Mouse (Mus musculus) naive thymus-derived CD4-positive, alpha-beta T cell, adult 2 months (primary cell): ENCODE data around the gene Gm42742.

Experiments
- DNase-seq: peaks from one replicate; pipeline ENCODE4 v3.0.0-alpha.2; 2011; ENCODE audit warnings: low read depth

The Gm42742 gene

DNA sequence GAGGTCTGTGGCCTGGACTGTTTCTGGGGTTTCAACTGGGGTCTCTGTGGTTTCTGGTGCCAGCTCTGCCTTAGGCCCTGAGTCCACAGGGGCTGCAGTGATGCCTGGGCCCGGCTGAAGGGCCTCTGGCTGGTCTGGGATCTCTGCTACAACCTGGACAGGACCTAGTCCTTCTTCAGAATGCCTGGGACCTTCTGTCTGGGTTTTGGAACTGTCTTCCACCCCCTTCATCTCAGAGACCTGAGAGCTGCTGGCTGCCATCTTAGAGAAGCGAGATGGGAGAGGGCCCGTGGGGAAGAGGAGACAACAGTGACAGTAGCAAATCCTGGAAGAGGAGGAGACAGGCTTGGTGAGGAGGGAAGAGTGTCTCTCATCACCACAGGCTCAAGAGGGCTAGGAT is 866 bp downstream of the Gm42742 start:
- DNase-seq, result no peak

DNA sequence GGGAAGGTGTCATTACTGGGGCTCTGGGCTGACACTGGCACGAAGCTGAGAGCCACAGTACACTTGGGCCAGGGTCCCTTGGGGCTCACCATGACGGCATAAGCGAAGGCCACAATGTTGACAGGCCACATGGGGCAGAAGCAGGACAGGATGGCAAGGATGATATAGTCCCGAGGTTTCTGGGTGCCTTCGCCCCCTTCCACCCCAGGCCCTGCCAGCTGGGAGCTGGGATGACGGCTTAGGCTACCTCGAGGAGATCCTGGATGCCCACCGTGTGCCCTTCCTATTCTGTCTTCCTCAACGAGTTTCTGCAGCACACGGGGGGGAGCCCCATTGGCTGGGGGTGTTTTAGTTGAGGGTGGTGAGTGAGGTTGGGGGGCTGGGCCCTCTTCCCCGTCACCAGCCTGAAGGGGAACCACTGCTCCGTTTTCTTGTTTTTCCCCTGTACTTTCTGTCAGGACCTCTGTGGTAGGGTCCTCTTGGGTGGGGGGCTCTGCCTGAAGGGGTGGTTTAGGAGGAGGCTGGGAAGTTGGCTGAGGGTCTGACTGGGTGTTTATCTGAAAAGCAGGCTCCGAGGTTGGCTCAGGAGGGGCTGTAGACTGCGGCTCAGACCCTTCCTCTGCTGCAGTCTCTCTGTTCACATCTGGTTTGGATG is 1.5 kb downstream of the Gm42742 start:
- no peak for DNase-seq

DNA sequence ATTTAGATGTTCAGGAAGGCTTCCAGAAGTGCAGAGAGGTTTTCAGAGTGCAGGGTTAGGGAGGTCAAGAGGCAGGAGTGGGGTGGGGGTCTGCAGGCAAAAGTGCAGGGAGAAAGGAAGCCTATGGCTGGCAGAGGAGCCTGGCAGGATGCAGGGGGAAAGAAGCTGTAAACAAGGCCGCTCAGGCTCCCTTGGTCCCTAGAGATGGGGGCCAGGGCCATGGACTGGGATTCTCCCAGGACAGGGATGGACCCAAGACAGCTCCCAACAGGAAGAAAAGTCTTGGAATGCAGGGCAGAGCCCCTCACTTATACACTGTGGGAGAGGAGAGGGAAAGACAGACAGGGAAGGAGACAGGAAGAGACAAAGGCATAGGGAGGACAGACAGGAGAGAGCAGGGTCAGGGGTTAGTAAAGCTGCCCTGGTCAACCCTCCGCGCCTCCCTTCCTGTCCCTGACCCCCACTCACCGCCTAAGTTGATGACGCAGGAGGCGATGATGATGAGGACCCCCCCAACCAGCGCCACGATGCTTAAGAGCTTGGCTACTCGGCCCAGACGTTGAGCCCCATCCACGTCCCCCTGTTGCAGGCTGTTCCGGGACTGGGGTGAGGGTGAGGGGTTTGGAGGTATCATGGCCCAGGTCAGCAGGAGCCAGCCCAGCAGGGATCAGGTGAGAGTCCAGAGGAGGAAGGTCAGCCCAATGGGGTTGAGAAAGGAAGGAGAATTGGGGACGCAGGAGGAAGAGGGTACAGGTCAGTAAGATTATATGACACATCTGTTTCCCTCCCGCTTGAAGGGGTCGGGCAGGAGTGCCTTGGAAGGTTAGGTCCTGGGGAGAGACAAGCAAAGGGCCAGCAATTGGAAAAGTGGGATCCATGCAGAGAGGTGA is 2.2 kb downstream of the Gm42742 start:
- no peak for DNase-seq

GRCm38 (mm10) chr7:127017950-127018345 is 2.9 kb downstream of the Gm42742 start:
- DNase-seq, result no peak

DNA sequence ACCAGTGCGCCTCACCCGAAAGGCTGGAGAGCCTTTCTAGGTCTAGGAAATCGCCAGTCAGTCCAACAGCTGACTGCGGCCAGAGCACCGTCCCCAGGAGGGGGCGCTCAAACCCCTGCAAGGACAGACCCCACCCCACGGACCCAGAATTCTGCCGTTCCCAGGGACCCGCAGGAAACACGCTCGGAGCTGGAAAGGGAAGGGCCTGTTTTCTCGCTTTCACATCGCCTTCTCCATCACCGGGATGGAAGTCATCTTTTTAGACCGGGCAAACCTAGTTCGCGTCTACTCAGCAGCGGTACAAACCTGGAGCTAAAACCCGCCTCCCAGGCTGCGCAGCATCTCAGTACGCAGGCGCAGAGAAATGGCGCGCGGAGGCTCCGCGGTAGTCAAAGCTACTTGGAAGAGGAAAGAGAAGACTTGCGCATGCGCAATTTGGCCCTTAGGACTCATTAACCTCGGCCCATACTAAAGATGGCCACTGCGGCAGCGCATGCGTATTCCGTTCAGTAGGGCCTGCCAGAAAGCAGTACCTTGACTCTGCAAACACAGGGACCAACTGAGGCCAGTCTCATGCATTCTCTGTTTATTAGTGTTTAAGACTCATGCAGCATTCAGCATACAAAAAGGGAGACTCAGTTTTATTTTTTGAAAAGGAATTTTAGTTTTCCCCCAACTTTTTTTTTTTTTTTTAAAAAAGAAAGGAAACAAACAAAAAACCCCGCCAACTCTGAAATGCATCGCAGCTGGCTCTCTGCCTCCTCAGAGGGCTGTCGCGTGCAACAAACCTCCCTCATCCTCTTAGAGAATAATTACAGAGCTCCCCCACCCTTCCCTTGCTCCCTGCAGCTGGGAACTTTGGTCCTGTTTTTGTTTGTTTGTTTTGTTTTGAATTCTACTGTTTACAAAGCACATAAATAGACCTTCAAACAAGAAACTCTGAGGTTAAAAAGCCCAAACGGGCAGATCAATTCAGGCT is 3.6 kb downstream of the Gm42742 start, which contains the start of gene Pagr1a:
Gene Pagr1a (minus strand): TSS at position 382 of the 979 bp plus-strand sequence.
- DNase-seq, result peak; percentile 100

DNA sequence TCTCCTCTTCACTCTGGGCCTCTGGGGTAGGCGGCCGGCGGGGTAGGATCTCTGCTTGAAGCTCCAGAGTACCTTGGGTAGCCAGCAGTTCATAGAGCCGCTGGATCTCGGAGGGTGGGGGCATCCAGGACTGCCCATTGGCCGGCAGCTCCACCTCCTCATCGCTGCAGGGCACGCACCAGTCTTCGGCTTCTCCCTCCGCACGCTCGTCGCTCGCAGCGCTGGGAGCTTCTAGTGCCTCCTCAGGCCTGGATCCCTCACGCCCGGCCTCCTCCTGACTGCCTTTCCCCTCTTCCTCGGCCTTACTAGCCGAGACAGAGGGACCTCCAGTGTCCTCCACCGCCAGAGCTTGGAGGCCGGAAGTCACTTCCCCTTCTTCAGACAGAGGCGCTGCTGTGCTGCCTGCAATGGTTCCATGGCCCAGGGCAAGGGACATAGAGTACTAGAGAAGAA is 4.4 kb downstream of the Gm42742 start:
- DNase-seq, result no peak

GRCm38 (mm10) chr7:127016481-127016485 is 4.6 kb downstream of the Gm42742 start, which contains the start of gene Pagr1b:
Gene Pagr1b (minus strand): TSS chr7:127016484.
- no peak for DNase-seq

DNA sequence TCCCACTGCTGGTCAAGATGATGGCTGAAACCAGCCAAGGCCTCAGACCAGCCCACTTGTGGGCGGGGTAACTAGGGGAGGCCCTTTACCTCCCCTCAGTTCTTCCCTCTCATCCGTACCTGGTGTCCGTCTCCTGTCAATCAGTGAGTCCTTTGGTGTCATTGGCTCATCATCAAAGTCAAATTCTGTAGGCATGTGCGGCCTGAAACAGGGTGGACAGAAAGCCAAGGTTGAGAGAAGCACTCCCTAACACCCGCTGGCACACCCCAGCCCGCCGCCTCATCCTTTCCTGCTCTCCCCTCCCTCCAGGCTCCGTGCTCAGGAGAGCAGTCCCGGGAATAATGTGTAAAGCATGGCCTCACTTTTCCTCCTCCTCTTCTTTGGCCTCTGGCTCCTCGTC is 4.8 kb downstream of the Gm42742 start:
- no peak for DNase-seq

DNA sequence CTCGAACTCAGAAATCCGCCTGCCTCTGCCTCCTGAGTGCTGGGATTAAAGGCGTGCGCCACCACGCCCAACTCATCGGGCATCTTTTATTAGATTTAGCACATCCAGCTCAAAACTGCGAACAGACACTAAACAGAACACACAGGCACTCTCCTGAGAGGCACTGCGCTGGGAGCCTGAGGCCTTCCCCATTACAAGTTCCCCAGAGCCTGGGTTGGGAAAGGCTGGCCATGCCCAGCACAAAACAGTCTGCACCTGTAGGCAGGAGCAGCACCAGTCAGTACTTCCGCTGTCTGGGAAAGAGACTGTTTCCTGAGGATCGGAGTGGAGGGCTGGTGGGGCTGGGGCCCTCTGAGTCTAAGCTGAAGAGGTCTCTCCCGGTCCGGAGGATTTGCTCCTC is 5.9 kb downstream of the Gm42742 start:
- no peak for DNase-seq

- DNase-seq, result peak; percentile 84
Measured at GRCm38 (mm10) chr7:127014320-127014719, 6.6 kb downstream of the Gm42742 start, which contains the start of gene Mvp. Gene Mvp (minus strand): TSS chr7:127014621.

DNA sequence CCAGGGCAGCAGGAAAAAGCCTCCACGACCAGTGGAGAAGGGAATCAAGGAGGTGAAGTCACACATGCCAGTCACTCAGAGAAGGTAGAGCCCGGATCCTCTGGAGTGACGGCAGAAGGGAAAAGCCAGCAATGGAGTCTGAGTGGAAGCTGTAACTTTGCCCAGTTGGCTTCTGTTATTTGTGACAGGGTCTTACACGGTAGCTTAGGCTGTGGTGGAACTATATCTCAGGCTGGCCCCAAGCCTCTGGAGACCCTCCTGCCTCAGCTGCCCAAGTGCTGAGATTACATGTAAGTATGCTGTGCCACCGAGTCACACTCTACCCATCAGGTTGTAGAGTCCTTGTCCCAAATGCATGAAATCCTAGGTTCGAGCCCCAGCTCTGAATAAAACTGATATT is 7.5 kb downstream of the Gm42742 start:
- no peak for DNase-seq

- DNase-seq, result no peak
Measured at GRCm38 (mm10) chr7:127012845-127013244, 8.1 kb downstream of the Gm42742 start.

DNA sequence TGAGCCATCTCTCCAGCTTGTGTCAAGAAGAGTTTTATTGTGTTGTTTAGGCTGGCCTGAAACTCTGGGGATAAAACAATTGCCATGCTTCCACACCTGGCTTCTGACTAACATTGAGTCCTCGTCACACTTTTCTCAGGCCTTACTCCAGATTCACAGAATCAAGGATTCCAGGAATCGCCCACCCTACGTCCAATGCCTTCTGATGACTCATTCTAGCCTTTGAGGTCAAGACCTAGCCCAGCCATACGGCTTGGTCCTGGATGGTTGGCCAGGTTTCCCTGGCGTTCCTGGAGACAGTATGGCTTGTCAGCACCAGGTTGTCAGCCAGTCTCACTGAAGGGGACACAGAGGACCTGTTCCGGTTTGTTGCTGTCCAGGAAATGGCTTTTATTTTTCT is 8.5 kb downstream of the Gm42742 start:
- no peak for DNase-seq

DNA sequence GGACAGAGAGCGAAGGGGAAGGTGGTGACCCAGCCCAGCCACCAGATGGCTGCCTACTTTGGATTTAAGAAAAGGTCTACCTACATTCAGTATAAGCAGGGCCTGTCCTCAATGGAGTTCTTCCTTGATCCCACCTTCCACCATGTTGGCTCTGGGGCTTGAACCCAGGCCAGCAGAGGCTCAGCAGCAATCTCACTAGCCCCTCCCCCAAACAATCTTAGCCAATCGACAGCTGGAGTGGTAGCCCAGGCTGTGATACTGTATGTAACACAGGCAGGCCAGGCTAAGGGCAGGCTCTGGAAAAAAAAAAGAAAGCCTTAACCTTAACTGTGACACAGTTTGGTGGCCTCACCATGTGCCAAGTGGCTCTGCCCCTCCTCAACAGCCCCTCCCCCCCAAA is 9.2 kb downstream of the Gm42742 start:
- no peak for DNase-seq

DNA sequence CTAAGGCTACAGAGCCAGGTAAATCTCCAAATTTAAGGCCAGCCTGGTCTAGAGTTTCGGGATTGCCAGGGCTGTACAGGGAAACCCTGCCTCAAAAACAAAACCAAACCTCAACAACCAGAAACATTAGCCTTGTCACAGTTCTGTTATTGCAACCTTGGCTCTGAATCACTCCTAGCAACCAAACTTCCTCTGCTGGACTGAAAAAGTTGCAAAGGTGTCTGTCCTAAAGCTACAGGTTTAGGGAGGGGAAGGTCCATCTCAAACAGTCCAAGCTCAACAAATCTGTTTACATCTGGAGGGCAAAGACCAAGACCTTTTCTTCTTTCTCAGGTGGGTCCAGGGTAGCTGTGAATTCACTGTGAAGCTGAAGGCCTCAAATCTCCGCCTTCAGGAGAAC is 9.8 kb downstream of the Gm42742 start:
- no peak for DNase-seq

GRCm38 (mm10) chr7:127009307-127010085 is 11.4 kb downstream of the Gm42742 start:
- DNase-seq, result no peak

DNA sequence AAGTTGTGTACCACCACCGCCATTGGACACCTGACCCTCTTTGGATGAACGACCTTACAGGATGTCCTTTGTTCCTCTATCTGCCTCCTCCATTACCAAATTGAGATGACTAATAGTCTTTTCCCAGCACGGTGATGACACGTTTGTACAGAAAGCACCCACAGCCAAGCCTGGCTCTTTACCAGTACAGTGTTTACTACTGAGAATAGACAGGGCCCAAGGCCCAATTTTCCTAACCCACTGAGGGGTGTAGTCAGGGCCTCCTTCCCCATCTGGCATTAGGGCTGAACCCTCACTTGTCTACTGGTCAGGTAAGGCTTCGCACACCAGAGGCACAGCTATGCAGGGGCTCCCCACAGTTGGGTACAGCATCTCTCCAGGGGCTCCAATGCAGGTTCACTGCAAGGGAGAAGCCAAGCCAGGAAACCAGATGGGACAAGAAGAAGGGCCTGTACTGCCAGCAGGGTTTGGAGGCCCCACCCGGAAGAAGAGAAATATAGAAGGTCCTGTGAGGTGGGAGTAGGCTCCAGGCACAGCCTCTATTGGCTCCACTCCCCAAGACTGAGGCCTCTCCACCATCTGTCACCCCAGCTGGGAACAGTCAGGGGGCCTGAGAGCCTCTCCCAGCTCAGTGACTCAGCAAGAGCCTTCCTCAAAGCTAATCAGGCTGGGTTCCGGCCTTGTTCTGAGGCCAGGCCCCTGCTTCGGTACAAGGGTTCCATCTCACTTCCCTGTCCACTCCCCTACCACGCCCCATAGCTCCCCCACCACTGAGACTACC is 12.5 kb downstream of the Gm42742 start:
- DNase-seq, result no peak

- no peak for DNase-seq
Measured at GRCm38 (mm10) chr7:127007313-127008024, 13.4 kb downstream of the Gm42742 start.

DNA sequence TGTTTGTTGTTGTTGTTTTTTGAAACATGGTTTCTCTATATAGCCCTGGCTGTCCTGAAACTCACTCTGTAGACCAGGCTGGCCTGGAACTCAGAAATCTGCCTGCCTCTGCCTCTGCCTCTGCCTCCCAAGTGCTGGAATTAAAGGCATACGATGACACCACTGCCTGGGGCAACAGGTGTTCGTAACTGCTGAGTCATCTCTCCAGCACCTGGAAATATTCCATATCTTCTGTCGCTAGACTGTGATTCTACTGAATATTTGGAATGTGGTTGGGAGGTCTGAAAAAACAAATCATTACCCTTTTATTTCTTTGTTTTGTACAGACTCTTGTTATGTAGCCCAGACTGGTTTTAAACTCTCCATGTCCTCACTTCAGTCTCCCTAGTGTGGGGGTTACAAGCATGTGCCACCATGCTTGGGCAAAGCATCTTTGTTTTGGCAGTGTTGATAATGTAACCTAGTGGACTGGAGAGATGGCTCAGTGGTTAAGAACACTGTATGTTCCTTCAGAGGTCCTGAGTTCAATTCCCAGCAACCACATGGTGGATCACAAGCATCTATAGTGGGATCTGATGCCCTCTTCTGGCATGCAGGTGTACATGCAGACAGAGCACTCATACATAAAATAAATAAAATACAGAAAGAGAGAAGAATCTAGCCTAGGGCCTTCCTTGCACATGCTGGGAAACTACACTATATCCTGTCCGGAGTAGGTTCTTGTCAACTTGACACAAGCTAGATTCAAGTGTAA is 16.6 kb downstream of the Gm42742 start:
- no peak for DNase-seq

DNA sequence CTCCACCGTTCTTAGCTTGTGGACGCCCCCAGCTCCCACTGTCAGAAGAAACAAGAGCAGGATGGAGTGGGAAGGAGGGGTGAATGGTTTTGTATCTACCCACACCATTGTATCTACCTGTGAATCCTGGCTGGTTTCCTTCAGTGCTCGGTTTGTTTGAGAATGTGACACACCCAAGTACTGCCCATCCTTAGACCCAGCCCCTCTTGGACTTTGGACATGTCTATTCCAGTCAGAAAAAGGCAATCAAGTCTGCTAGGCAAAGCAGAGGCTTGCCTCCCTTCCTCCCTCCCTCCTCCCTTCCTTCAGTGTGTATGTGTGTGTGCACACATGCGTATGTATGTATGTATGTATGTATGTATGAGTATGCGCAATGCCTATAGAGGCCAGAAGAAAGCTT is 17.3 kb downstream of the Gm42742 start:
- no peak for DNase-seq
